Mouse (Mus musculus) layer of hippocampus, adult 8-10 months (tissue): Measurements from ENCODE around the gene Myl9. TPM values are rescaled to one million over a fixed set of nuclear protein-coding genes. Genes with fewer than 3 reads are reported as not detected.

ENCODE experiments used
- total RNA-seq, 4 experiments: library from RNA; stranded (reverse); gene quantifications; 2 replicates each; pipeline ENCODE4 v1.2.4; 2022

Gene Myl9
- total RNA-seq, 4 experiments from 2014 or later = 10.4 to 22.0 (median 16.4) TPM

Other genes starting within 250 kb of the Myl9 start
- gene Aar2, start 227.8 kb upstream of the Myl9 start, total RNA-seq = 10 to 100 TPM; 35.7 to 39.3 (median 37.2) TPM
- gene Dlgap4, start 161.7 kb upstream of the Myl9 start, total RNA-seq = 100 to 1,000 TPM; 180 to 193 (median 189) TPM
- gene Tgif2, start 64.6 kb downstream of the Myl9 start, total RNA-seq = 1 to 10 TPM in 1 of 4 experiments, under 1 TPM in 3; 0.66 to 2.6 (median 0.82) TPM
- 1 to 10 TPM; 2.6 to 4.2 (median 3.9) TPM for gene 4930518I15Rik, start 82.5 kb downstream of the Myl9 start, total RNA-seq
- gene Rab5if, start 87.7 kb downstream of the Myl9 start, total RNA-seq = 10 to 100 TPM; 80.0 to 94.3 (median 87.5) TPM
- under 1 TPM; 0.30 to 0.70 (median 0.41) TPM for gene Sla2, start 111.8 kb downstream of the Myl9 start, total RNA-seq
- gene Ndrg3, start 216.6 kb downstream of the Myl9 start, total RNA-seq = 100 to 1,000 TPM; 385 to 449 (median 420) TPM
- 1 to 10 TPM; 4.5 to 6.3 (median 5.3) TPM for gene Dsn1, start 231.7 kb downstream of the Myl9 start, total RNA-seq